In the genomic region with DNA sequence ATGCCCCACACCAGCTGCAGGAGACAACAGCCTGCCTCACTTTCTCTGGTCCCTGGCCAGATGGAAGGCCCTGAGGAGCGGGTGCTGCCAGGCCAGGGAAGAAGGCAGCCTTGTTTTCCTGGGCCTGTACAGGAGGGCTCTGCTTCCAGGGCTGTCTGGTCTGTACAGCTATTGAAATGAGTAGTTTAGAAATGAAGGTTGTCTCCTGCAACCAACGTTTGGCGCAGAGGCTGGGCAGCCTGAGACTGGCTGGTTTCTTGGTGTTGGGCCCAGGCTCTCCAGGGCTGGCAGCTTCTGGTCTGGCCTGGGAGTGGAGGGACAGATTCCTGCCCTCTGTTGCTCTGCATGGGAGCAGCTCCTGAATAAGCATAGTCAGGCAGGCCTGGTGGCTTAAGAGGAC, we compare ENCODE assay signal across 12 mouse cellular contexts.
DNase-seq lines count a peak whose midpoint lies in the region; ATAC-seq lines count a peak whose summit lies in the region.
"Had no signal": no experiment of that assay in that cellular context is flagged by ENCODE, and none has a peak within 500 bp of the region (broad histone marks: within the 10 kb centered on the region; RNA-seq: fewer than 3 reads in every experiment).

No protein-coding gene starts in this region.

- no peaks in the 10 kb centered on the region for H3K9me3 ChIP-seq in kidney, embryonic 15.5 days (replicated peaks)
- H3K9me3 ChIP-seq: embryonic facial prominence, embryonic 15.5 days; heart, embryonic 15.5 days had no signal

- H3K4me1 ChIP-seq in kidney, embryonic 15.5 days, result peaks cover 2% of the 10 kb centered on the region; the same call in 1 of the 2 replicates
- H3K4me1 ChIP-seq: heart, embryonic 15.5 days had no signal

- no peaks in the 10 kb centered on the region for H3K36me3 ChIP-seq in kidney, embryonic 15.5 days
- H3K36me3 ChIP-seq: embryonic facial prominence, embryonic 15.5 days; heart, embryonic 15.5 days had no signal

- no peak overlapping the region for H3K4me2 ChIP-seq in kidney, embryonic 15.5 days
- H3K4me2 ChIP-seq: embryonic facial prominence, embryonic 15.5 days; heart, embryonic 15.5 days; midbrain, embryonic 11.5 days had no signal

- H3K4me3 ChIP-seq in kidney, embryonic 15.5 days (replicated peaks), result no peak overlapping the region
- H3K4me3 ChIP-seq: embryonic facial prominence, embryonic 15.5 days; heart, embryonic 15.5 days had no signal

- intact Hi-C loops in gastrocnemius, postnatal 14 days (cut with DNase I; ENCODE audit: low total_unique reads), result no loop called here
- intact Hi-C loops in gastrocnemius, postnatal 36 days (cut with DNase I), result no loop called here

- no peak for ATAC-seq in kidney, embryonic 15.5 days (replicated peaks; ENCODE audit: low FRiP score)
- ATAC-seq: Patski had no signal

- WGBS in kidney, embryonic 15.5 days, result 86% methylated on average over 3 of the region's 3 CpGs

- peaks cover 3% of the 10 kb centered on the region; the same call in 1 of the 2 replicates for H3K27me3 ChIP-seq in kidney, embryonic 15.5 days
- H3K27me3 ChIP-seq: embryonic facial prominence, embryonic 15.5 days had no signal

- H3K9ac ChIP-seq in kidney, embryonic 15.5 days, result no peak overlapping the region
- H3K9ac ChIP-seq: embryonic facial prominence, embryonic 15.5 days; heart, embryonic 15.5 days had no signal

- DNase-seq in gastrocnemius, postnatal 14 days, result peak; percentile 34
- DNase-seq in gastrocnemius, postnatal 36 days, result no peak
- DNase-seq in right cerebral cortex, postnatal 10 days (ENCODE audit: low spot score in 2 of 2), result peak; percentile 75 to 80
- DNase-seq in right cerebral cortex, postnatal 36 days (ENCODE audit: low spot score in 2 of 2), result no peak
- peak; percentile 62 to 71 for DNase-seq in layer of hippocampus, adult 8-10 months (ENCODE audit: low spot score in 2 of 2)
- no peak for DNase-seq in kidney, adult 8-10 months
- no peak for DNase-seq in embryo, embryonic 9.5 days (ENCODE audit: extremely low spot score)

- no peak overlapping the region for H3K27ac ChIP-seq in kidney, embryonic 15.5 days
- H3K27ac ChIP-seq: embryonic facial prominence, embryonic 15.5 days; heart, embryonic 15.5 days had no signal

Comparison
In these comparisons a context has a peak if more than half of its experiments do, and no peak if none do; other contexts are left out.
1. DNase-seq: peak in gastrocnemius, postnatal 14 days (single experiment), right cerebral cortex, postnatal 10 days (2 of 2) and layer of hippocampus, adult 8-10 months (2 of 2); none in gastrocnemius, postnatal 36 days (0 of 2), right cerebral cortex, postnatal 36 days (0 of 2), kidney, adult 8-10 months (0 of 2) and embryo, embryonic 9.5 days (single experiment).